Mouse (Mus musculus) right cerebral cortex, postnatal 36 days (tissue): ENCODE results near the gene Nlrp1a.

ENCODE experiments used
- DNase-seq, 2 experiments: peaks; one replicate each; pipeline ENCODE4 v3.0.0; 2022; ENCODE audit warnings: low spot score in 2 of 2, mixed read lengths in 1 of 2

Gene Nlrp1a

DNA sequence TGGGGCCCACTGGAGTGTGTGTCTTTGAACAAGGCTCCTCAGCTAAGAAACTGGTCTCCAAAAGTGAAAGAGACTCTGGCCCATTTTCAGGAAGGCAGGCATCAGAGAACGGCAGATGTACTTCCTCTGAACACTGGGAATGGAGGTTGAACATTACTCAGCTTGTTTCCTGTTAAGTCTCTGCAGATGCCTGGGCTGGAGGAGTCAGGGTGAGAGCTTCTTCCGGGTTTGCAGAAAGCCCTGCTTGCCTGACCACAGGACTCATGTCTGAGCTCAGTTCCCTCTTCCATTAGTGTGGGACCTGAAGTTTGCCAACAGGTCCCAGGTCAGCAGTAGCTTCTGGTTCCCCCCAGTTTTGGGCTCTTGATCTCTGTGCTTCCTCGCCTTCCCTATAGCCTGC, at the start of gene Nlrp1a:
Nlrp1a (minus strand) TSS at position 44 of the 400 bp plus-strand sequence.
- DNase-seq = peak in 1 of 2 experiments; percentile 2

DNA sequence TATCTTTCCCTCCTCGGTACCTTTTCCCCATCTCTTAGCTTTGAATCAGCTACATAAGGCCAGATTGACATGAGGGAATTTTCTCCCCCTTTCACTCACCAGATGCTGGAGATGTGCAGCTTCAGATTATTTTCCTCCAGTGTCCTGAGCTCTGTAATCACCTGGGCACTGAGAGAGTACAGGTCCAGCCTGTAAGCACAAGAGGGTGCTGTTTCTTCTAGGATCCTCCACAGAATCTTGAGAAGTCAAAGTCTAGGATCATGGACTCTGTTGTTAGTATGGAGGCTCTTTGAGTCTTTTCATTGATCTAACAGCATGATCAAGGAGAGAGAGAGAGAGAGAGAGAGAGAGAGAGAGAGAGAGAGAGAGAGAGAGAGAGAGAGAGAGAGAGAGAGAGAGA, 25.1 kb upstream of the Nlrp1a start:
- DNase-seq = no peak

DNA sequence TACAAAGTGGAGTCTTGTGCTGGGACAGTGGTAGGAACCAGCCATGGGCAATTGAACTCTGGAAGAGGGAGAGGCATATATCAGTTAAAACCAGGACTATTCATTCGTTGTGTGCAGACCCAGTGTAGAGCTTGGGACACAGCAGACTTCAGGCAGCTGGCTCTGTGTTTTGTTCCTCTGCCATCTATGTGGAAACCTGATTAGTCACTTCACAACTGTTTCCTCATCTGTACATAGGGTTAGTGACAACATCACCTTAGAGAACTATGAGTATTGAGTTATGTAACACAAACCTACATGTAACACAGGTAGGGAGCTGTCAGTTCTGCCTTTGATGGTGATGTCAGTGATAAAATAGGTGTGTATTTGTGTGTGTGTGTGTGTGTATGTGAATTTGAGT, 19.6 kb upstream of the Nlrp1a start:
- no peak for DNase-seq

DNA sequence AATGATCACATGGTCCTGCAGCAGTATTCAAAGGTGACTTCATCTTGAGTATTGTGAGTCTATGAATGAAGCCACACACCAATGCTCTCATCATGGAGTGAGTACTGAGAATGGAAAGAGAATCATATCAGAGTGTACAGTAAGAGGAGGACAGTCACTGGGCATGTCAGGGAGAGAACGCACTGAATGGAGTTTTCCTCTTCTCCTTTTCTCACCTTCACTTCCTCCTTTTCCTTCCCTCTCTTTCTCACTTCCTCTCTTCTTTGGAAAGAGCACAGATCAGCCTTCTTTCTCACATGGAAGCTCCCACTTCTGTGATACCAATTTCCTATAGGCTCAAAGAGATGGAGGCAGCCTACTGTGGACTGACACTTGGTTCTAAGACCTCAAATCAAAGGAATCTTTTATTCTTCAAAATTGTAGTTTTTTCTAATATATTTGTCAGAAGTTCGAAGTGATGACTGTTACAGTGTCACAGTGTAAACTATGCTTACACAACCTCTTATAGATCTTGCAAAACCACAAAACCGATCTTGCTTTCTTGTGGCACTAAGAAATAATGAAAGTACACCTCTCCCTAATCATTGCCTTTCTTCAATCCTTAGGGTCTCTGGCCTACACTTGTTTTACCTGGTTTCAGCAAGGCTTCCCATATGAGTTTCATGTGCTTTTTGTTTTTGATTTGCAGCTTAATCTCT, 15.1 kb upstream of the Nlrp1a start:
- no peak for DNase-seq

DNA sequence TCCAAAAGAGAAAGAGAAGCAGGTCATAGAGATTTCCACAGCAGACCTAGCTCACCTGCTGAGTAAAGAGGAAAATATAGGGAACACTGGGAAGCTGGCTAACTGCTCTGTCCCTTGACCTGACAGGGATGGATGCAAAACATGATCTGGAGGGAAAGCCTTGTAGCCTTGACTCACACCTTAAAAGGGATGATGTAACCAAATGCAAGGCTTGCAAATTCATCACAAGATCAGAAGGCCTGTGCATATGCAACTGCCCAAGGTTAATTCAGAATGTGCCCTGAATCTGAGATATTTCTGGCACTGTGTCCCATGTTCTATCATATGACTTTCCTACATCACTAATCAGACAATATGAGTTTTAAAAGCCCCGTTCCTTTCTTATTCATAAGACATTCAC, 10.8 kb upstream of the Nlrp1a start:
- DNase-seq = no peak

DNA sequence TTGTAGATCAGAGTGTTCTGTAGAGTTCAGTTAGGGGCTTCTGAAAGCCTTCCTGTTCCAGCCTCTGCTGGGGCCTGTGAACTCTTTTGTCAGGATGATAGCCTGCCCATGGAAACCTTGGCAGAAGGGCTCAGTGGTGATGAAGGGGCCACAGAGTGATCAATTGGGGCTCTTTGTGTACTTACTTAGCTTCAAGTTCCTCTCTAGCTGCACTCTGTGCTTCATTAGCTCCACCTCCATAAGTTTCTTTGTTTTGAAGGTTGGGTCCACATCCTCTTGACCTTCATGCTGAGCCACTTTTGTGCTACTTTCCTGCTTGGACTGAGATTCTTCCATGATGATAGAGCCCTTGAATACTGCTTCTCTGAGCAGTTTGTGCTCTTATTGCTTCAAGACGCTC, 2.5 kb downstream of the Nlrp1a start:
- no peak for DNase-seq

DNA sequence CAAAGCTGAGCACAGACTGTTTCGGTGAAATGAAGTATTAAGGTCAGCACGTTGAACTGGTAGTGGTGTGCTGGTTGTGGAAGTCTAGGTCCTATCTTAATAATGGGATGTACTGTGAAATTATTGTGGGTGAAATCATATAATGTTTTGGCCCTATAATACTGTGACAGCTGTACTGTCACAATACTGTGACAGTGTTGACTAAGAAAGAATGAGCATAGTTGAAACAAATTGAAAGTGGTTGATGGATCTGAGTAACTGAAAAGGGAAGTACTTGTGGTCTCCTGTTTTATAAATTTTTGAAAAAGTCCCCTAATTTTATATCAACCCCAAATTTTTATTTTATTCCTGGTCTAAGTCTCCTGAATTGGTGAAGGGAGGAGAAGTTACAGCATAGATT, 37.4 kb downstream of the Nlrp1a start:
- no peak for DNase-seq

DNA sequence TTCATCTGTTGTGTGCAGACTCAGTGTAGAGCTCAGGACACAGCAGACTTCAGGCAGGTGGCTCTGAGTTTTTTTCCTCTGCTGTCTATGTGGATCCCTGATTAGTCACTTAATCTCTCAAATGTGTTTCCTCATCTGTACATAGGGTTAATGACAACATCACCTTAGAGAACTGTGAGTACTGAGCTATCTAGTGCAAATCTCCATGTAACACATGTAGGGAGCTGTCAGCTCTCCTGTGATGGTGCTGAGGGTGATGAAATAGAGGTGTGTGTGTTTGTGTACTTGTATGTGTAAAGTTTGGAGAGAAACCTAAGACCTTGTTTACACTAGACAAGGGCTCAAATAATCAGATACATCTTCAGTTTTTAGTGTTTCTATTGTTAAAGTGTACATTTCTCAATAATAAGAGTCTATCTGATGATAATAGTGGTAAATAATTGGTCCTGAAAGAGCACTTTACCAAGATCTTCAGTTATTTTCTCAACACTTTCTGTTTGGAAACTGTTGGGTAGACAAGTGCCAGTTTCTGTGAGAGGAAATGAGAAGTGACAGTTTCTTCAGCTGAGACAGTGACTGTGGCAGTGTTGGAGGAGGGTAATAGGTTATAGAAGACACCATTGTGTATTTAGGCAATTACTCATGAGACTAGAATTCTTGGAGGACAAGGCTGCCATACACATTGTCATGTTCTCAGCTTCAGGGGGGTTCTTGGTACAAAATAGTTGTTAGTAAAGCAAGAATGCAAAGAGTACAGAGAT, 38.1 kb downstream of the Nlrp1a start:
- no peak for DNase-seq

DNA sequence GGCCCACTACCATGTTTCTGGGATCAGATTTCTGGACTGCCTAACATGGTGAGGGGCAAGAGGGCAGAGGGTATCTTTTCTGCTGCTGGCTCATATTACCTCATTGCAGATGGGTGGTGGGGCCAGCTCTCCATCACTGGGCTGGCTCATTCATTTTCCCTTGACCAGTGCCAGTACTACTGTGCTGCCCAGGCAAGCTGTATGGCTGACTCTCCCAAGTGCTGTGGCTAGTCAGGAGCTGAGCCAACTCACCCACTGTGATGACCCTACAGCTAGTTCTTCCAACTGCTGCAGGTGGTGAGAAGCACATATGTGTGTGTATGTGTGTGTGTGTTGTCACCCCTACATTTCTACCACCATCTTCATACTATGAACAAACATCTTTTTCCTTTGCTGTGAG, 40.6 kb downstream of the Nlrp1a start:
- no peak for DNase-seq

DNA sequence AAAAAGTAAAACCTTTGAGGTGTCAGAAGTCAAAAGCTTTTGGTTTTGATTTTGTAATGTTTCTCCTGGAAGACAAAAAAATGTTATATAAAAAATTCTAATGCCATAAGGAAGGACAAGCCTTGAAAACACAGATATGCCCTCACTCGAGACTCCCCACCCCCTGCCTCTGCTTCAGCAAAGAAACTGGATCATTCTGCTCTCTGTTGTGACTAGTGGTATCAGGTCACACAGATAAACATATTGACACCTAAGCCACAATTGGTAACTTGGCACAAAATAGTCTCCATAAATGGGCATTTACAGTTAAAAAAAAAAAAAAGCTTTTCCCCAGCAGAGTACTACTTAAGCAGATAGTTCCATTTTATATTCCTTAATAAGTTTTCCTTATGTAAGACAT, 68.2 kb downstream of the Nlrp1a start:
- no peak for DNase-seq

DNA sequence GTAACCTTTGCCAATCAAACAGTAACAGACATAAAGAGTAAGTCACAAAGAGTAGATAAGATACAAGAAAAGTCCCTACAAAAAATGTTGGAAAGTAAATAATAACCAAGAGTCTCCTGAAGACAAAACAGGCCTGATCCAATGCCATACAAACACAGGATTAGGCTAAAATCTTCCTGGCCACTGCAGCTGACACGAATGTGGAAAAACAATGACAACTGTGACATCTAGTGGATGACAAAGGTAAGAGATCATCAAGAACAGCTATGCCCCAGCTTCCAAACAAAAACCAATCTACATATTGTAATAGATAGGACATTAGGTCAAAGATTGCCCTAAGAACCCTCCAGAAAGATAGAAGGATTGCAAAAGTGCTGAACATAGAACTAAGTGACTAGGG, 92.0 kb downstream of the Nlrp1a start:
- DNase-seq = no peak
